Mouse (Mus musculus): ENCODE measurements around the gene Tmem200c. TPM values are rescaled to one million over a fixed set of nuclear protein-coding genes. Genes with fewer than 3 reads are reported as not detected.

The Tmem200c gene
- total and polyA plus RNA-seq, 3 experiments, result 0.11 TPM; not detected in 2

GRCm38 (mm10) chr17:68840572-68840939 is 14.1 kb downstream of the Tmem200c start:
- ATAC-seq (ENCODE audit: extremely low read depth, insufficient number of reproducible peaks, low FRiP score, poor library complexity, severe bottlenecking), result no peak
- H3K4me1 ChIP-seq (ENCODE audit: insufficient read depth, low read depth, low read length), result no peaks in the 10 kb centered on the region
- no peaks in the 10 kb centered on the region for H3K27me3 ChIP-seq (ENCODE audit: insufficient read depth, low read length)
- TF ChIP-seq CTCF (IDR thresholded peaks at IDR 0.05; ENCODE audit: low read depth, low read length), result no peak
- TF ChIP-seq TAL1 (conservative IDR thresholded peaks at IDR 0.05; ENCODE audit: low read depth, low read length), result no peak
- no peak for TF ChIP-seq GATA2 (IDR thresholded peaks at IDR 0.05; ENCODE audit: borderline replicate concordance, low read depth, low read length)
- no peak for TF ChIP-seq POLR2AphosphoS5 (IDR thresholded peaks at IDR 0.05; ENCODE audit: insufficient replicate concordance, low read depth, low read length)
- no peak for TF ChIP-seq GATA1 (IDR thresholded peaks at IDR 0.05; ENCODE audit: borderline replicate concordance, low read length)
- H3K9me3 ChIP-seq (replicated peaks), result peaks cover 48% of the 10 kb centered on the region
- no peaks in the 10 kb centered on the region for H3K36me3 ChIP-seq (replicated peaks)
- no peak for DNase-seq (ENCODE audit: low spot score)
- H3K4me3 ChIP-seq (ENCODE audit: low read depth, low read length), result no peak overlapping the region; the same call in 1 of the 2 replicates

DNA sequence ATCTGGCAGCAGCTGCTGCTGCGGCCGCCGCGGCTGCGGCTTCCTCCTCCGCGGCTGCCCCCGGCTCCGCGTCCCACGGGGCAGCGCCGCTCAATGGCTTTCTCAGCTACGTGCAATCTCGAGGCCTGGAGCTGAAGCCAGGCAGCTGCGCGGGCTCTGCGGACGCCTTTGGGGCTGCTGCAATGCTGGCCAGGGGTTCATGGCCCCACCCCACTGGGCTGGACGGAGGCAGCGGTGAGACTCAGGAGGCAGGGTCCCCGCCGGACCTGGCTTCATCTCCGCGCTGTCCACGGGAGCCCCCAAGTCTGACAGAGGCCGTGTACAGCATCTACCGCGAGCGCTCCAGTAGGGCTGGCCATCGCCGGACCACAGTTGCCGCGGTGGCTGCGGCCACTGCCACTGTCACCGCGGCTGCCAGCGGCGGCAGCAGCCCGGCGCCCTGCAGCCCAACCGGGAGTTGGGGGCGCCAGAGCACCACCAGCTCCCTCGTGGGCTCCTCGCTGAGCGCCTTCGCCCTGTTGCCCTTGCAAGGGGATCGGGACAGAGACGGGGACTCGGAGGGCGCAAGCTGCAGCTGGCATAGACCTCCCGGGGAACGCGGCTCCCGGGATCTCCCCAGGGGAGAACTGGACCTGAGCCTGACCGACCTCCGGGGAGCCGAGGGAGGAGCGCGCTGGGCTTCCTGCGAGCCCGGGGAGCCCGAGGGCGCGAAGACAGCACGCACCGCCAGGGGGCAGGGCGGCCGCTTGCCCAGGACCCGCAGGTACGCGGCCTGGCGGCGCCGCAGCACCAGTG is 14.9 kb downstream of the Tmem200c start:
- ATAC-seq (ENCODE audit: extremely low read depth, insufficient number of reproducible peaks, low FRiP score, poor library complexity, severe bottlenecking), result no peak
- no peak for DNase-seq (ENCODE audit: low spot score)
- H3K4me3 ChIP-seq (ENCODE audit: low read depth, low read length), result peak overlapping the region; percentile 27; the same call in 1 of the 2 replicates
- TF ChIP-seq GATA2 (IDR thresholded peaks at IDR 0.05; ENCODE audit: borderline replicate concordance, low read depth, low read length), result no peak
- TF ChIP-seq TAL1 (conservative IDR thresholded peaks at IDR 0.05; ENCODE audit: low read depth, low read length), result no peak
- TF ChIP-seq CTCF (IDR thresholded peaks at IDR 0.05; ENCODE audit: low read depth, low read length), result no peak
- no peak for TF ChIP-seq POLR2AphosphoS5 (IDR thresholded peaks at IDR 0.05; ENCODE audit: insufficient replicate concordance, low read depth, low read length)
- no peak for TF ChIP-seq GATA1 (IDR thresholded peaks at IDR 0.05; ENCODE audit: borderline replicate concordance, low read length)
- H3K9me3 ChIP-seq (replicated peaks), result peaks cover 48% of the 10 kb centered on the region
- H3K36me3 ChIP-seq (replicated peaks), result no peaks in the 10 kb centered on the region
- no peaks in the 10 kb centered on the region for H3K4me1 ChIP-seq (ENCODE audit: insufficient read depth, low read depth, low read length)
- no peaks in the 10 kb centered on the region for H3K27me3 ChIP-seq (ENCODE audit: insufficient read depth, low read length)

- Histone ChIP-seq H3K36me3 (replicated peaks) (no peaks in the 10 kb centered on the region), H3K4me3 (ENCODE audit: low read depth, low read length) (no peak overlapping the region; the same call in 1 of the 2 replicates), H3K4me1 (ENCODE audit: insufficient read depth, low read depth, low read length) (no peaks in the 10 kb centered on the region), H3K27me3 (ENCODE audit: insufficient read depth, low read length) (no peaks in the 10 kb centered on the region), H3K9me3 (replicated peaks) (peaks cover 46% of the 10 kb centered on the region)
- DNase-seq (ENCODE audit: low spot score) (no peak), ATAC-seq (ENCODE audit: extremely low read depth, insufficient number of reproducible peaks, low FRiP score, poor library complexity, severe bottlenecking) (no peak)
- TF ChIP-seq TAL1 (conservative IDR thresholded peaks at IDR 0.05; ENCODE audit: low read depth, low read length) (no peak), GATA2 (IDR thresholded peaks at IDR 0.05; ENCODE audit: borderline replicate concordance, low read depth, low read length) (no peak), CTCF (IDR thresholded peaks at IDR 0.05; ENCODE audit: low read depth, low read length) (no peak), GATA1 (IDR thresholded peaks at IDR 0.05; ENCODE audit: borderline replicate concordance, low read length) (no peak), POLR2AphosphoS5 (IDR thresholded peaks at IDR 0.05; ENCODE audit: insufficient replicate concordance, low read depth, low read length) (no peak)
These were observed 15.4 kb downstream of the Tmem200c start for GRCm38 (mm10) chr17:68841892-68842252.

GRCm38 (mm10) chr17:68845931-68846330 is 19.5 kb downstream of the Tmem200c start:
- no peaks in the 10 kb centered on the region for H3K4me1 ChIP-seq (ENCODE audit: insufficient read depth, low read depth, low read length)
- ATAC-seq (ENCODE audit: extremely low read depth, insufficient number of reproducible peaks, low FRiP score, poor library complexity, severe bottlenecking) (no peak), DNase-seq (ENCODE audit: low spot score) (no peak)
- H3K4me3 ChIP-seq (ENCODE audit: low read depth, low read length), result no peak overlapping the region
- H3K36me3 ChIP-seq (replicated peaks), result no peaks in the 10 kb centered on the region
- H3K27me3 ChIP-seq (ENCODE audit: insufficient read depth, low read length), result no peaks in the 10 kb centered on the region
- TF ChIP-seq GATA2 (IDR thresholded peaks at IDR 0.05; ENCODE audit: borderline replicate concordance, low read depth, low read length) (no peak), POLR2AphosphoS5 (IDR thresholded peaks at IDR 0.05; ENCODE audit: insufficient replicate concordance, low read depth, low read length) (no peak), CTCF (IDR thresholded peaks at IDR 0.05; ENCODE audit: low read depth, low read length) (no peak), TAL1 (conservative IDR thresholded peaks at IDR 0.05; ENCODE audit: low read depth, low read length) (no peak), GATA1 (IDR thresholded peaks at IDR 0.05; ENCODE audit: borderline replicate concordance, low read length) (no peak)
- H3K9me3 ChIP-seq (replicated peaks), result peaks cover 25% of the 10 kb centered on the region

DNA sequence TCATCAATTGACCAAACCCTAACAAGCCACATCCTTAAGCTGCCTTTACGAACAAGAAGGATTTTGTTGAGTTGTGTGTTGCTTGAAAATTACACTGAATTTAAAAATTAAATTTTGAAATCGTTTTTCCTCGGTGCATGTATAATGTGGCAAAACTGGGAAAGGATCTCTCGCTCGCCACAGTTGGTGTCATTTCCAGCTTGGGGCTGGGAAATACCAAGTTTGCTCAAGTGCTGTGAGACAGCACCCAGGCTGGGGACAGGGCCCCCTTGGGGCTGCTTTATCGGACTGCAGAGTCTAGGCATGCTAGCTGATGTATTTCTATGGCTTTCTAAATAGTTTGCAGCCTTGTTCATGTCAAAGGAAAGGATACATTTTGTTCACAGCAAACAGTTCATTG is 22.3 kb downstream of the Tmem200c start:
- ATAC-seq (ENCODE audit: extremely low read depth, insufficient number of reproducible peaks, low FRiP score, poor library complexity, severe bottlenecking) (no peak), DNase-seq (ENCODE audit: low spot score) (no peak)
- Histone ChIP-seq H3K27me3 (ENCODE audit: insufficient read depth, low read length) (no peaks in the 10 kb centered on the region), H3K36me3 (replicated peaks) (no peaks in the 10 kb centered on the region), H3K4me1 (ENCODE audit: insufficient read depth, low read depth, low read length) (no peaks in the 10 kb centered on the region), H3K9me3 (replicated peaks) (peaks cover 24% of the 10 kb centered on the region), H3K4me3 (ENCODE audit: low read depth, low read length) (no peak overlapping the region)
- TF ChIP-seq CTCF (IDR thresholded peaks at IDR 0.05; ENCODE audit: low read depth, low read length) (no peak), GATA2 (IDR thresholded peaks at IDR 0.05; ENCODE audit: borderline replicate concordance, low read depth, low read length) (no peak), TAL1 (conservative IDR thresholded peaks at IDR 0.05; ENCODE audit: low read depth, low read length) (no peak), POLR2AphosphoS5 (IDR thresholded peaks at IDR 0.05; ENCODE audit: insufficient replicate concordance, low read depth, low read length) (no peak)

- H3K27me3 ChIP-seq (ENCODE audit: insufficient read depth, low read length), result no peaks in the 10 kb centered on the region
- no peaks in the 10 kb centered on the region for H3K36me3 ChIP-seq (replicated peaks)
- no peak for TF ChIP-seq POLR2AphosphoS5 (IDR thresholded peaks at IDR 0.05; ENCODE audit: insufficient replicate concordance, low read depth, low read length)
- TF ChIP-seq GATA2 (IDR thresholded peaks at IDR 0.05; ENCODE audit: borderline replicate concordance, low read depth, low read length), result no peak
- TF ChIP-seq CTCF (IDR thresholded peaks at IDR 0.05; ENCODE audit: low read depth, low read length), result no peak
- TF ChIP-seq TAL1 (conservative IDR thresholded peaks at IDR 0.05; ENCODE audit: low read depth, low read length), result no peak
- TF ChIP-seq GATA1 (IDR thresholded peaks at IDR 0.05; ENCODE audit: borderline replicate concordance, low read length), result no peak
- DNase-seq (ENCODE audit: low spot score) (no peak), ATAC-seq (ENCODE audit: extremely low read depth, insufficient number of reproducible peaks, low FRiP score, poor library complexity, severe bottlenecking) (no peak)
- peaks cover 27% of the 10 kb centered on the region for H3K9me3 ChIP-seq (replicated peaks)
- no peak overlapping the region for H3K4me3 ChIP-seq (ENCODE audit: low read depth, low read length)
- H3K4me1 ChIP-seq (ENCODE audit: insufficient read depth, low read depth, low read length), result no peaks in the 10 kb centered on the region
These were observed 25.9 kb downstream of the Tmem200c start for GRCm38 (mm10) chr17:68852171-68852966.
